Mouse (Mus musculus): ENCODE results near the gene Cabp4.

Gene Cabp4

GRCm38 (mm10) chr19:4102626-4103025 lies 41.2 kb downstream of the Cabp4 start:
- no peak for DNase-seq (ENCODE audit: low read depth, low spot score)

DNA sequence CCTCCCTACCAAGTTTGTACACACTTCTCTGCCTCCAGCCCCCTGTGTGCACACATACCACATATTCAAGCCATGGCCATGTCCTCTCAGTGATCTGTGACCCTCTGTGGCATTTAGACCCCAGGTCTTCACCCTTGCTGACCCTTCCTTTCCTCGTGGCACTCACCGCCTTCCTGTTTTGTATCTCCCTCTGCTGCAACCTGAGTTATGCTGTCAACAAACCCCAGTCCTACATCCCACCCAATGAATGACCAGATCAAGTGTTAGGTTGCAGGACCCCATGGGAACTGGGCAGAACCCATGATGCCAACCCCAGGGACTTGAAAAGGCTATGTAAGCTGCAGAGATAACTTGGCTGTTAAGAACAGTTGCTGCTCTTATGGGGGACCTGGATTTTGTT lies 41.8 kb downstream of the Cabp4 start:
- no peak for DNase-seq (ENCODE audit: low read depth, low spot score)

DNA sequence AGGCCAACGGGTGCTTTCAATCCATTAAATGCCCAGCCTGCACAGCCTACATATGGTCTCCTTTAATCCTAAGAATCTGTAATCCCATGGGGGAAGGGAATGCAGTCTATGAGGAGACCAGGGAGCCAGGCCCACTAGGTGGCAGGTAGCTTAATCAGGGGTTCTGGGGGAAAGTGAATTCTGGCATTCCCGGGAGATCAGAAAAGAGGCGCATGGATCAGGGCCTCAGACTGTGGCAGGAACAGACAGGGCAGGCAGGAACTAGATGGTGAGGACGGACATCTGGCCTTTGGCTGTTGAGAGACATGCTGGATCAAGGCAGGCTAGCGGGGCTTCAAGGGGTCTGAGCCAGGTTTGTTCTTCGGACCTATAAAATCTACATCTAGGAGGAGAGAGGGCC lies 42.4 kb downstream of the Cabp4 start:
- DNase-seq (ENCODE audit: low read depth, low spot score): peak; percentile 83

DNA sequence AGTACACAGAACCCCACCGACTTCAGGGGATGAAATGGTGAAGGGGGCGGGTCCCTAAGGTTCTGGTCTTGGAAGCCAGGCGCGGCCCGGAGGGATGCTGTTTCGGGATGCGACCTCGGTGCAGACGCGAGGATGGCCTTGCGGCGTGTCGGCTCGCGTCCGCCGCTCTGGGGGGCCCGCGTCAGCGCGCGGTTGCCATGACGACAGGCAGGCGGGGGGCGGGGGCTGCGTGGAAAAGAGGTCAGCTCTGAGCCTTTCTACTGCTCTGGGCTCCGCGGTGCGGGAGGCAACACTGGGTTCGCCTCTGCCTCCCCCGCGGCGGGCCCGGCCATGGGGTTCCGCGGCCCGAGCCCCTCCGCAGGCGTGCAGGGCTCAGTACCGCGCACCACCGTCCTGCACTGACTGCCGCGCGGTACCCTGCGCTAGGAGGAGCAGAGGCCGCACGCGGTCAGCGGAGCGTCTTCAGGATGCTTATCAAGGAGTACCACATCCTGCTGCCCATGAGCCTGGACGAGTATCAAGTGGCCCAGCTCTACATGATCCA lies 43.0 kb downstream of the Cabp4 start:
- peak; percentile 73 for DNase-seq (ENCODE audit: low read depth, low spot score)

DNA sequence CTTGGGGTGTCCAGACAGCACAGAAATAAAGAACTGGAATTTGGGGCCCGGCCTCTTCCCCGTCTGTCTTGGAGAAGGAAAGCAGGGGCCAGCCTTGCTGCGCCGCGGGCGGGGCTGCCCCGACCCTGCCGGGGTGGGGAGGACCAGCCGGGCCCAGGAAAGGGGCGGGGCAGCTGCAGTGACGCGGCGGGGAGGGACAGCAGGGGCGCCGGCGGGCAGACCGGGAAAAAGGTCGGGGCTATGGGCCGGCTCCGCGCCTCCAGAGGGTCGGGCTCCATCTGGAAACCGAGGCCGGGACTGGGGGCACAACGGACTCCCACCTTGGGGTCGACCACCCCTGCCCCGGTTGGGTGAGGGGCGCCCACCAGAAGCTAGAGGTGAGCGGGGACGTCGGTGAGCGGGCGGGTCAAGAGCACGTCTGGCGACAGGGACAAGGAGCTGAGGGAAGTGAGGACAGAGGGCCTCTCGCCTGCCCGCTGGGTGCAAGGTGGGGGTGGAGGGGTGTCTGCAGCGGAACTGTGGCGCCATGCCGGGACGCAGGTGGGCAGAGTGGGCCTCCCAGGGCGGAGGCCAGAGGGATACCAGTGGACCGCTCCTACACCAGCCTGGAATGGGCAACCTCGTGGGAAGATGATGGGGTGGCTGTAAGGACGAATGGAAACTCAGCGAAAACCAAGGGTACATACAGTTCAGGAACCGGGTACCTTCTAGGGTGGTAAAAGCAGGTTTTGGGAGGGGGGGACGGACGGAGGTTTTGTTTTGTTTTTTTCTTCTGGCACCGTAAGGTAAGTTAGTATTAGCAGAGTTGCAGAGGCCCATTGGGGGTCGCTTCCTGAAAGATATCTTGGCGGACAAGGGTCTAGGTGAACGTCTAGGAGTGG lies 43.8 kb downstream of the Cabp4 start, which contains the start of gene Pitpnm1:
Pitpnm1 (plus strand) TSS at position 162 of the 881 bp plus-strand sequence.
- DNase-seq (ENCODE audit: low read depth, low spot score): no peak

- DNase-seq (ENCODE audit: low read depth, low spot score): peak; percentile 86
Measured at GRCm38 (mm10) chr19:4099056-4099455, 44.8 kb downstream of the Cabp4 start.

- no peak for DNase-seq (ENCODE audit: low read depth, low spot score)
Measured at GRCm38 (mm10) chr19:4098426-4098825, 45.4 kb downstream of the Cabp4 start.

DNA sequence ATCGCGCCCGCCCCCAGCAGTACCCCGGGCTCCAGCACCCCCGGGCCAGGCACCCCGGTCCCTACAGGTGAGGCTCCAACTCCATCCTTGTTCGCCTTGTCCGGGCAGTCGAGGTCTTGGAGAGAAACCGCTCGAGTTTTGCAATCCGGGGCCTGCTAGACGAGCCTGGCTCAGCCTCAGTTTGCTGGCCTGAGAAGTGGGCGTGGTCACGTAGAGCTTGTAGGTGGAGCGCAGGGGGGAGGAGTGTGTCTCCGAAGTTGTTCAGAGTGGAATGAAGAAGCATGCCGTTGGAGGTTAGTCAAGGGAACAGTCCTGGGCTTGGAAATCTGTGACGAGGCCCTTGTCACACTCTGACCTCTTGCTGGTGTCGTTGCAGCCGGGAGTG lies 46.4 kb downstream of the Cabp4 start:
- no peak for DNase-seq (ENCODE audit: low read depth, low spot score)

DNA sequence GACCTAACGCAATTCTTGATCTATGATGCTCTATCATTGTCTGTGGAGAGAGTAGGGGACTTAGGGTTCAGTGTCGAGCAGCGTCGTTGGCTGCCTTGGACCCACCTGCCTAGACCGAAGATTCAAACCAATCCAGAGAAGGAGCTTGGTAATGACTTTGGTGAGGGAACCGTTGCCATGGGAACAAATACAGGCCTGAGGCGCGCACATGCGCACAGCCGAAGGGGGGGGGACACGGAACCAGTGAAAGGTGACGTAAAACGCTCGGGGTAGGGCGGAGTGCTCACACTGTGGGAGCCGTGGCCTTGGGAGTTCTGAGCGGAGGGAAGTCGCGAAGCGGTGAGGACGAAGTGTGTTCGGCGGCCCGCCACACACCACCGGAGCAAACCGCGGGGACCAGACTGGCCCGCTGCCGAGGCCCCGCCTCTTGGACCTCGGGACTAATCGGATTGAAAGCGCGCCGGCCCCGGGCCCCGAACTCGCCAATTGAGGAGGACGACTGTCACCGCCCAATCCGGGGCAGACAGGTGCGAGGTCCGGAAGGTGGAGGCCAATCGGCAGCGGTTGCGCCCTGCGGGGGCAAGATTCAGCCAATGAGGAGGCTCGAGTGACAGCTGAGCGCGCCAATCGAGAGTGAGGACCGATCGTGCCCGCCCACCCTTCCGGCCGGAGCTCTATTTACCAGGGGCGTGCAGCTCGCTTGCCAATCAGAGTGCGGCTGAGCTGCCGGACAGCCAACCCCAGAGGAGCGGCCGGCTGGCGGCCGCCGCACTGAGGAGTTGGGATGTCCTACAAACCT lies 47.0 kb downstream of the Cabp4 start, which contains the start of gene Cdk2ap2:
Cdk2ap2 (plus strand) TSS at position 541 of the 799 bp plus-strand sequence.
- peak; percentile 95 for DNase-seq (ENCODE audit: low read depth, low spot score)

DNA sequence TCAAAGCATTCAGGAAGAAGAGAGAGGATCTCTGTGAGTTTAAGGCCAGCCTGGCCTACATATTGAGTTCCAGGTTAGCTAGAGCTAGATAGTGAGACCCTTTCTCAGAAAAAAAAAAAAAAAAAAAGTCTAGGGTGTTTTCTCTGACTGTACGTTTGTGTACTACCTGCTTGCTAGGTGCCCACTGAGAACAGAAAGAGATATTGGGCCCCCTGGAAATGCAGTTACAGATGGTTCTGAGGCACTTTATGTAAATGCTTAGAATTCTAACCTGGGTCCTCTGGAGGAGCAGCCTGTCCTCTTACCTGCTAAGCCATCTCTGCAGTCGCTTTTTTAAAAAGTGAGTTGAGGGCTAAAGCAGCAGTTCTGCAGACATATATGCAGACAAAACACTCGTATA lies 48.0 kb downstream of the Cabp4 start:
- DNase-seq (ENCODE audit: low read depth, low spot score): no peak

DNA sequence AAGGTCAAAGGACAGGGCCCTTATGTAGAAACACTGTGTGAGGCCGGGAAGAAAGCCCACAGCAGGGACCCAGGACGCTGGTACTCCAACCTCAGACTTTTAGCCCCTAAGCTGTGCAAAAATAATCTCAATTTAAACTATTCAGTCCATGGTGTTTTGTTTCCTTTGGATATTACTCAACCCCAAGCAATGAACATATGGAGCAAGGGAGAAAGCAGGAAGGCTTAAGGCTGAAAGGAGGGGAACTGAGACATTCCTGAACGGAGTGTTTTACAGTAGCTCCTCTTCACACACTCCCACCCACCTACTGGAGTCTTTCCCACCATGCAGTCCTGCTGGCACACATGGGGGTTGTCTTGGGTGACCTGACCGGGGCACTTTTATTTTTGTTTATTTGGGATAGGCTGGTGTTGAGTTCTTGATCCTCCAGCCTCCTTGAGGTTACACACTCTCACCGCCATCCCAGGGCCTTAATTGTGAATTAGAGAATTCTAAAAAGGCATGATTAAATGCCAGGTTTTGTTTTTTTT lies 49.0 kb downstream of the Cabp4 start:
- no peak for DNase-seq (ENCODE audit: low read depth, low spot score)

- no peak for DNase-seq (ENCODE audit: low read depth, low spot score)
Measured at GRCm38 (mm10) chr19:4094348-4094747, 49.5 kb downstream of the Cabp4 start.

- DNase-seq (ENCODE audit: low read depth, low spot score): no peak
Measured at GRCm38 (mm10) chr19:4093772-4094171, 50.1 kb downstream of the Cabp4 start.

- no peak for DNase-seq (ENCODE audit: low read depth, low spot score)
Measured at GRCm38 (mm10) chr19:4092750-4093149, 51.1 kb downstream of the Cabp4 start.

GRCm38 (mm10) chr19:4091383-4091782 lies 52.5 kb downstream of the Cabp4 start:
- no peak for DNase-seq (ENCODE audit: low read depth, low spot score)

GRCm38 (mm10) chr19:4090446-4090845 lies 53.4 kb downstream of the Cabp4 start:
- no peak for DNase-seq (ENCODE audit: low read depth, low spot score)

GRCm38 (mm10) chr19:4089128-4089527 lies 54.7 kb downstream of the Cabp4 start:
- no peak for DNase-seq (ENCODE audit: low read depth, low spot score)

- no peak for DNase-seq (ENCODE audit: low read depth, low spot score)
Measured at GRCm38 (mm10) chr19:4088146-4088545, 55.7 kb downstream of the Cabp4 start.

DNA sequence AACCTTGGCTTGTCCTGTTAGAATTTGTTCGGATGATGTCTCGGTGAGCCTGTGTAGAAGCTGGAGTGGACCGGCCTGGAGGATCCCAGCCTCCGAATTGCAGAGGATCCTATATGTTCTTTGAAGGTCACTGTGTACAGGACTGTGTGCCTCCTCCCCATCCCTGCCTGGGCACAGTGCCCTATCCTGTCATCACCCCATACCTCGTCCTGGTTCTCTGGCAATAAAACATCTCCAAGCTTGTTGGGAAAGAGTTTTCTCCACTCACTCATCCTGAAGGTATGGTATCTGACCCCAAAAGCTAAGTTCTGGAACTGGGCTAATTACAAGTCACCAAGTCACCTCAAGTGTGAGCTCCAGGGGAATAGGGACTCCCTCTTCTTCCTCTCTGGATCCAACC lies 56.7 kb downstream of the Cabp4 start:
- no peak for DNase-seq (ENCODE audit: low read depth, low spot score)

- DNase-seq (ENCODE audit: low read depth, low spot score): no peak
Measured at GRCm38 (mm10) chr19:4086156-4086555, 57.7 kb downstream of the Cabp4 start.
